Mouse (Mus musculus) inflammation-experienced regulatory T-cells, adult 6 months (primary cell): Measurements from ENCODE around the gene Skiv2l. TPM values are rescaled to one million over a fixed set of nuclear protein-coding genes. Genes with fewer than 3 reads are reported as not detected.

ENCODE experiments used
- polyA plus RNA-seq, 3 experiments: library from polyadenylated mRNA; unstranded; fragments of 100-300 nt; shearing (Covaris generic); gene quantifications; one replicate each; pipeline ENCODE4 v1.2.1; 2017

Skiv2l gene
- polyA plus RNA-seq, 3 experiments from 2014 or later, result 28.6 to 34.2 (median 33.7) TPM

Other genes with a start within 250 kb of the Skiv2l start
- gene Rnf5, start 246.5 kb downstream of the Skiv2l start, polyA plus RNA-seq, result 10 to 100 TPM; 41.2 to 71.2 (median 59.5) TPM
- 10 to 100 TPM; 14.5 to 20.8 (median 19.4) TPM for gene Agpat1, start 245.9 kb downstream of the Skiv2l start, polyA plus RNA-seq
- gene Egfl8, start 234.2 kb downstream of the Skiv2l start, polyA plus RNA-seq, result 1 to 10 TPM; 1.1 to 2.1 (median 1.2) TPM
- gene Ppt2, start 221.7 kb downstream of the Skiv2l start, polyA plus RNA-seq, result 10 to 100 TPM; 18.8 to 22.9 (median 20.6) TPM
- 1 to 10 TPM in 2 of 3 experiments, under 1 TPM in 1; 0.79 to 4.0 (median 3.7) TPM for gene Prrt1, start 220.7 kb downstream of the Skiv2l start, polyA plus RNA-seq
- gene Fkbpl, start 205.4 kb downstream of the Skiv2l start, polyA plus RNA-seq, result 1 to 10 TPM; 4.4 to 5.8 (median 5.2) TPM
- 10 to 100 TPM; 19.0 to 21.9 (median 19.3) TPM for gene Atf6b, start 203.1 kb downstream of the Skiv2l start, polyA plus RNA-seq
- not detected for gene Tnxb, start 179.7 kb downstream of the Skiv2l start, polyA plus RNA-seq
- gene C4b, start 106.3 kb downstream of the Skiv2l start, polyA plus RNA-seq, result under 1 TPM in 1 of 3 experiments, not detected in 2; 0.08 TPM
- not detected for gene Cyp21a1, start 45.6 kb downstream of the Skiv2l start, polyA plus RNA-seq
- 10 to 100 TPM; 30.4 to 44.5 (median 37.2) TPM for gene Stk19, start 13.3 kb downstream of the Skiv2l start, polyA plus RNA-seq
- gene Dxo, start 13.2 kb downstream of the Skiv2l start, polyA plus RNA-seq, result 10 to 100 TPM; 23.9 to 29.0 (median 27.1) TPM
- 10 to 100 TPM; 40.1 to 65.0 (median 47.0) TPM for gene Nelfe, start 181 bp upstream of the Skiv2l start, polyA plus RNA-seq
- 1 to 10 TPM in 1 of 3 experiments, under 1 TPM in 2; 0.24 to 2.6 (median 0.37) TPM for gene Cfb, start 12.3 kb upstream of the Skiv2l start, polyA plus RNA-seq
- gene Zbtb12, start 29.3 kb upstream of the Skiv2l start, polyA plus RNA-seq, result not detected
- under 1 TPM in 1 of 3 experiments, not detected in 2; 0.26 TPM for gene Gm20547, start 31.8 kb upstream of the Skiv2l start, polyA plus RNA-seq
- gene C2, start 48.1 kb upstream of the Skiv2l start, polyA plus RNA-seq, result 1 to 10 TPM in 1 of 3 experiments, not detected in 2; 1.4 TPM
- 10 to 100 TPM; 27.1 to 32.6 (median 29.4) TPM for gene Ehmt2, start 48.3 kb upstream of the Skiv2l start, polyA plus RNA-seq
- not detected for gene Slc44a4, start 64.3 kb upstream of the Skiv2l start, polyA plus RNA-seq
- gene Neu1, start 81.0 kb upstream of the Skiv2l start, polyA plus RNA-seq, result 10 to 100 TPM; 12.8 to 28.2 (median 27.6) TPM
- under 1 TPM; 0.53 to 0.85 (median 0.80) TPM for gene Hspa1b, start 109.0 kb upstream of the Skiv2l start, polyA plus RNA-seq
- under 1 TPM in 1 of 3 experiments, not detected in 2; 0.94 TPM for gene Gm20481, start 119.7 kb upstream of the Skiv2l start, polyA plus RNA-seq
- 1 to 10 TPM in 2 of 3 experiments, under 1 TPM in 1; 0.74 to 2.3 (median 1.1) TPM for gene Hspa1a, start 121.9 kb upstream of the Skiv2l start, polyA plus RNA-seq
- gene Hspa1l, start 122.5 kb upstream of the Skiv2l start, polyA plus RNA-seq, result not detected
- gene Lsm2, start 131.7 kb upstream of the Skiv2l start, polyA plus RNA-seq, result 10 to 100 TPM; 37.7 to 67.4 (median 40.0) TPM
- 10 to 100 TPM; 27.2 to 30.9 (median 30.8) TPM for gene Vars, start 150.8 kb upstream of the Skiv2l start, polyA plus RNA-seq
- gene Vwa7, start 166.4 kb upstream of the Skiv2l start, polyA plus RNA-seq, result under 1 TPM in 2 of 3 experiments, not detected in 1; 0.10 to 0.28 TPM
- gene Sapcd1, start 177.8 kb upstream of the Skiv2l start, polyA plus RNA-seq, result 1 to 10 TPM in 2 of 3 experiments, under 1 TPM in 1; 0.54 to 2.6 (median 1.4) TPM
- gene Msh5, start 196.5 kb upstream of the Skiv2l start, polyA plus RNA-seq, result 1 to 10 TPM; 1.3 to 1.4 (median 1.4) TPM
- gene Clic1, start 199.8 kb upstream of the Skiv2l start, polyA plus RNA-seq, result 100 to 1,000 TPM; 487 to 766 (median 514) TPM
- gene Ddah2, start 208.8 kb upstream of the Skiv2l start, polyA plus RNA-seq, result 1 to 10 TPM in 2 of 3 experiments, under 1 TPM in 1; 0.91 to 3.0 (median 1.3) TPM
- gene Ly6g6c, start 215.2 kb upstream of the Skiv2l start, polyA plus RNA-seq, result not detected
- not detected for gene Mpig6b, start 216.0 kb upstream of the Skiv2l start, polyA plus RNA-seq
- gene Ly6g6e, start 226.7 kb upstream of the Skiv2l start, polyA plus RNA-seq, result not detected
- gene Ly6g6d, start 227.9 kb upstream of the Skiv2l start, polyA plus RNA-seq, result not detected
- not detected for gene Ly6g6f, start 235.4 kb upstream of the Skiv2l start, polyA plus RNA-seq
- gene Abhd16a, start 239.1 kb upstream of the Skiv2l start, polyA plus RNA-seq, result 10 to 100 TPM; 22.3 to 26.3 (median 25.6) TPM